Mouse (Mus musculus): ENCODE results near the gene Ermard. TPM values are rescaled to one million over a fixed set of nuclear protein-coding genes. Genes with fewer than 3 reads are reported as not detected.

Ermard gene
- polyA plus RNA-seq, 1 experiment = 76.2 TPM

DNA sequence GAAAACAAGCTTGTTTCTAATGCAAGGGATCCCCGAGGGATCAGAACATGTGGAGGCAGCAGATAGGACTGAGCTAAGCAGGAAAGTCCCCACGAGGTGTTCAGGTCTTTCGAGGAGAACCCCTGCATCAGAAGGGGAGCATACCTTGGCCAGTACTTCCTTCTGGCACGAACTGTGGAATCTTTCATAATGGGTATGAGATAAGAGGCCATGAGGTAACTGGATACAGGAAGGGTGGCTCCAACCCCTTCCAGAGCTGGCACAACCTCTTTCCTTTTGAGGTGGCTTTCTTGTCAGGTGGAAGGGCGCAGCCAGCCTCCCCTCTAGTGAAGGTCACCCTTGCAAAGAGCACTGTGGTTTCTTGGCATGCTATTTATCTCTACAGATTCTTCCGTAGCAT lies 55.8 kb downstream of the Ermard start:
- no peak overlapping the region for H3K27ac ChIP-seq (ENCODE audit: insufficient read depth, low read length)
- no peak overlapping the region for H3K9ac ChIP-seq (ENCODE audit: low read depth, poor library complexity, severe bottlenecking)
- no peaks in the 10 kb centered on the region for H3K27me3 ChIP-seq (ENCODE audit: control insufficient read depth, insufficient read depth, low read length, poor library complexity, severe bottlenecking)
- TF ChIP-seq POLR2A (IDR thresholded peaks at IDR 0.05; ENCODE audit: insufficient read depth, low read length) = no peak
- no peak for TF ChIP-seq EP300 (IDR thresholded peaks at IDR 0.05; ENCODE audit: insufficient read depth, low read depth, low read length)
- no peak for TF ChIP-seq CTCF (IDR thresholded peaks at IDR 0.05; ENCODE audit: low read depth, low read length)
- H3K36me3 ChIP-seq (ENCODE audit: control insufficient read depth, insufficient read depth, low read length, poor library complexity, severe bottlenecking) = no peaks in the 10 kb centered on the region
- H3K9me3 ChIP-seq (replicated peaks; ENCODE audit: control insufficient read depth, insufficient read depth, low read length, poor library complexity, severe bottlenecking) = no peaks in the 10 kb centered on the region
- no peaks in the 10 kb centered on the region for H3K4me1 ChIP-seq (ENCODE audit: control insufficient read depth, insufficient read depth, low read length)
- H3K4me3 ChIP-seq (ENCODE audit: low read depth, low read length) = no peak overlapping the region

- Histone ChIP-seq H3K27ac (ENCODE audit: insufficient read depth, low read length) (no peak overlapping the region), H3K27me3 (ENCODE audit: control insufficient read depth, insufficient read depth, low read length, poor library complexity, severe bottlenecking) (no peaks in the 10 kb centered on the region), H3K4me1 (ENCODE audit: control insufficient read depth, insufficient read depth, low read length) (no peaks in the 10 kb centered on the region), H3K4me3 (ENCODE audit: low read depth, low read length) (no peak overlapping the region), H3K36me3 (ENCODE audit: control insufficient read depth, insufficient read depth, low read length, poor library complexity, severe bottlenecking) (no peaks in the 10 kb centered on the region), H3K9me3 (replicated peaks; ENCODE audit: control insufficient read depth, insufficient read depth, low read length, poor library complexity, severe bottlenecking) (no peaks in the 10 kb centered on the region), H3K9ac (ENCODE audit: low read depth, poor library complexity, severe bottlenecking) (no peak overlapping the region)
- TF ChIP-seq CTCF (IDR thresholded peaks at IDR 0.05; ENCODE audit: low read depth, low read length) (no peak), POLR2A (IDR thresholded peaks at IDR 0.05; ENCODE audit: insufficient read depth, low read length) (no peak), EP300 (IDR thresholded peaks at IDR 0.05; ENCODE audit: insufficient read depth, low read depth, low read length) (no peak)
These were observed 57.7 kb downstream of the Ermard start for GRCm38 (mm10) chr17:15098677-15099076.

- no peaks in the 10 kb centered on the region for H3K36me3 ChIP-seq (ENCODE audit: control insufficient read depth, insufficient read depth, low read length, poor library complexity, severe bottlenecking)
- no peak overlapping the region for H3K27ac ChIP-seq (ENCODE audit: insufficient read depth, low read length)
- H3K9me3 ChIP-seq (replicated peaks; ENCODE audit: control insufficient read depth, insufficient read depth, low read length, poor library complexity, severe bottlenecking) = no peaks in the 10 kb centered on the region
- TF ChIP-seq POLR2A (IDR thresholded peaks at IDR 0.05; ENCODE audit: insufficient read depth, low read length) (no peak), CTCF (IDR thresholded peaks at IDR 0.05; ENCODE audit: low read depth, low read length) (no peak), EP300 (IDR thresholded peaks at IDR 0.05; ENCODE audit: insufficient read depth, low read depth, low read length) (no peak)
- H3K4me1 ChIP-seq (ENCODE audit: control insufficient read depth, insufficient read depth, low read length) = no peaks in the 10 kb centered on the region
- H3K4me3 ChIP-seq (ENCODE audit: low read depth, low read length) = no peak overlapping the region
- H3K9ac ChIP-seq (ENCODE audit: low read depth, poor library complexity, severe bottlenecking) = no peak overlapping the region
- H3K27me3 ChIP-seq (ENCODE audit: control insufficient read depth, insufficient read depth, low read length, poor library complexity, severe bottlenecking) = no peaks in the 10 kb centered on the region
These were observed 60.3 kb downstream of the Ermard start for GRCm38 (mm10) chr17:15101355-15101754.

DNA sequence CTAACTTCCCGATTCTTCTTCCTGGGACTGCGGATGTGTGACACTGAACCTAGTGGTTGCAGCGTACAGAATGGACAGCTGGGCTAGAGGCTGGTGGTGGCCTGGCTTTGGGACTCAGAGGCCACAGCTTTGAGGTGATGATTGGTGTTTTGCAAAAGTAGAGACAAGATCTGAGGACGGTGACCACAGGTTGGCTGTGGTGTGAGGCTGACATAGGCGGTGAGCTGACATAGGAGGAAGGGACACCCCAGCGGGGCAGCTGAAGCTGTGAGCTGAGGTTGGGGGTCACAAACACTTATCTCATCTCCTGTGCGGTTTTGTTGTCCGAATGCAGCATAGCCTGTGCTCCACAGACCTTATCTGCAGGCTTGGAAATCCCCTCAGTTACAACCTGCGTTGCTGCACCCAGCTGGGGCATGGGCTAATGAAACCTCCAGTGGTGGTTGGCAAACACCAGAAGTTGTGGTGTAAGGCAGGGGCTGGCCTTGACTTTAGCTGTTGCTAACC lies 66.2 kb downstream of the Ermard start:
- no peak overlapping the region for H3K9ac ChIP-seq (ENCODE audit: low read depth, poor library complexity, severe bottlenecking)
- no peaks in the 10 kb centered on the region for H3K27me3 ChIP-seq (ENCODE audit: control insufficient read depth, insufficient read depth, low read length, poor library complexity, severe bottlenecking)
- TF ChIP-seq EP300 (IDR thresholded peaks at IDR 0.05; ENCODE audit: insufficient read depth, low read depth, low read length) (no peak), POLR2A (IDR thresholded peaks at IDR 0.05; ENCODE audit: insufficient read depth, low read length) (no peak), CTCF (IDR thresholded peaks at IDR 0.05; ENCODE audit: low read depth, low read length) (no peak)
- H3K36me3 ChIP-seq (ENCODE audit: control insufficient read depth, insufficient read depth, low read length, poor library complexity, severe bottlenecking) = no peaks in the 10 kb centered on the region
- no peaks in the 10 kb centered on the region for H3K4me1 ChIP-seq (ENCODE audit: control insufficient read depth, insufficient read depth, low read length)
- no peaks in the 10 kb centered on the region for H3K9me3 ChIP-seq (replicated peaks; ENCODE audit: control insufficient read depth, insufficient read depth, low read length, poor library complexity, severe bottlenecking)
- H3K27ac ChIP-seq (ENCODE audit: insufficient read depth, low read length) = no peak overlapping the region
- H3K4me3 ChIP-seq (ENCODE audit: low read depth, low read length) = no peak overlapping the region

DNA sequence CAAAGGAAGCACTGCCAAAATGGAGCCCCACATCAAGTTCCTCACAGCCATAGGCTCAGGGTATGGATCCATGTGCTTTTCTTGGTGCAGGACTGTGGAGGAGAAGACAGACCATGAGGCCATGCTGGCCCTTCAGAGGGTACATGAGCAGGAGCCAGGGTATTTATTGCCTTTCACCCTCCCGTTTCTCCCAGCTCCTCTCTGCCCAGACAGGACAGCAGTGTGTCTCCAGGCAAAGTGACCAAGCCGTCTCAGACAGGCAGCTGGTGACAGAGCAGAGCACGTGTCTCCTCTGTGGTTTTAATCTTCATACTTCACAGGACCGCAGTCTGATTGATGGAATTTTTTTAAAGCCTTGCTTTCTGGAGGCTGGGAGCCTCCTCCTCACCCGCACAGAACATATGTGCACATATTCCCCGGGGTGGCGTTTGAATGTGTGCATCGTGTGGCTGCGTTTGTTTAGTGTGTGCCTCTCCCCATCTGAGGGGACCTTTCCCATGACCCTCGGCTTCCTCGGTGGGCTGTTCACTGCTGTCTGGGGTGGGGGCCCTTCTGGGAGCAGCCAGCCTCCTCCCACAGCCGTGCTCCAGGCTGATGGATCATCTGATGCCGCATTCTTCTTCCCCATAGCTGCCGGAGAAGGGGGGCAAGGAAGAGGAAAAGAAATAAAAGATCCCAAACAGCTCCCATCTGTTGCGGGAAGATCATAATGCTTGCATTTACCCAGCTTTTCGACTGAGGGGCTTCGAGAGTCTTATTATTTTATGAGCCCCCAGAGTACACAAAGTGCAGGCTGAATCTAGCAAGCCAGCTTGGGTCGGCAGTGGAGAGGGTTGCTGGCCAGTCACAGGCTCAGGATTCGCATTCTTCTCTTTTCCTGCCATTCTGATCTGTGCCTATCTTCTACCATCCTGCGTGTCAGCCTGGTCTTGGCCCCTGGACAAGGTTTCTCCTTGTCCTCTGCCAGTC lies 67.7 kb downstream of the Ermard start:
- H3K9me3 ChIP-seq (replicated peaks; ENCODE audit: control insufficient read depth, insufficient read depth, low read length, poor library complexity, severe bottlenecking) = no peaks in the 10 kb centered on the region
- H3K27me3 ChIP-seq (ENCODE audit: control insufficient read depth, insufficient read depth, low read length, poor library complexity, severe bottlenecking) = no peaks in the 10 kb centered on the region
- no peak for TF ChIP-seq POLR2A (IDR thresholded peaks at IDR 0.05; ENCODE audit: insufficient read depth, low read length)
- TF ChIP-seq EP300 (IDR thresholded peaks at IDR 0.05; ENCODE audit: insufficient read depth, low read depth, low read length) = no peak
- no peak for TF ChIP-seq CTCF (IDR thresholded peaks at IDR 0.05; ENCODE audit: low read depth, low read length)
- no peaks in the 10 kb centered on the region for H3K4me1 ChIP-seq (ENCODE audit: control insufficient read depth, insufficient read depth, low read length)
- H3K27ac ChIP-seq (ENCODE audit: insufficient read depth, low read length) = no peak overlapping the region
- no peaks in the 10 kb centered on the region for H3K36me3 ChIP-seq (ENCODE audit: control insufficient read depth, insufficient read depth, low read length, poor library complexity, severe bottlenecking)
- no peak overlapping the region for H3K9ac ChIP-seq (ENCODE audit: low read depth, poor library complexity, severe bottlenecking)
- H3K4me3 ChIP-seq (ENCODE audit: low read depth, low read length) = no peak overlapping the region

- no peak overlapping the region for H3K4me3 ChIP-seq (ENCODE audit: low read depth, low read length)
- H3K27me3 ChIP-seq (ENCODE audit: control insufficient read depth, insufficient read depth, low read length, poor library complexity, severe bottlenecking) = no peaks in the 10 kb centered on the region
- TF ChIP-seq POLR2A (IDR thresholded peaks at IDR 0.05; ENCODE audit: insufficient read depth, low read length) = no peak
- TF ChIP-seq EP300 (IDR thresholded peaks at IDR 0.05; ENCODE audit: insufficient read depth, low read depth, low read length) = no peak
- no peak for TF ChIP-seq CTCF (IDR thresholded peaks at IDR 0.05; ENCODE audit: low read depth, low read length)
- no peaks in the 10 kb centered on the region for H3K36me3 ChIP-seq (ENCODE audit: control insufficient read depth, insufficient read depth, low read length, poor library complexity, severe bottlenecking)
- no peaks in the 10 kb centered on the region for H3K9me3 ChIP-seq (replicated peaks; ENCODE audit: control insufficient read depth, insufficient read depth, low read length, poor library complexity, severe bottlenecking)
- no peak overlapping the region for H3K27ac ChIP-seq (ENCODE audit: insufficient read depth, low read length)
- no peak overlapping the region for H3K9ac ChIP-seq (ENCODE audit: low read depth, poor library complexity, severe bottlenecking)
- H3K4me1 ChIP-seq (ENCODE audit: control insufficient read depth, insufficient read depth, low read length) = no peaks in the 10 kb centered on the region
These were observed 74.5 kb downstream of the Ermard start for GRCm38 (mm10) chr17:15115550-15115949.

Measured in ES-Bruce4 (cell line).